Mouse (Mus musculus): ENCODE measurements around the gene Lama1.

DNA sequence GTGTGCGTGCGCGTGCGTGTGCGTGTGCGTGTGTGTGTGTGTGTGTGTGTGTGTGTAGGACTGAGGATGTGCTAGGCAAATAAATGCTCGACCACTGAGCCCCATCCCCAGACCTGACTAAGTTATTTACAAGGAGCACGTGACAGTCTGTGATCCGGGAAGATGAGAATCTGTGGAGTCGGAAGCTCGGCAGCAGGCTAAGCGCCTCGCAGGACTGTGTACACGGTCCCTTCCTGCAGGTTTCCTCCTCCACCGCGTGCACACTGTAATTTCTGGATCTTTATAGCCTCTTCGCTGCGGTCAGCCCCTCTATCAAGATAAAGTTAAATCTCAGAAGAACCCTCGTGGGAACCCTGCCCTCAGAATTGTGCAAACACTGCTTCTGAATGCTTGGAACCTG, 18.4 kb downstream of the Lama1 start:
- TF ChIP-seq CTCF (conservative IDR thresholded peaks at IDR 0.05; ENCODE audit: low read length) (no peak), NANOG (IDR thresholded peaks at IDR 0.05; ENCODE audit: borderline replicate concordance, low read length) (no peak)
